Mouse (Mus musculus) midbrain, embryonic 11.5 days (tissue): ENCODE results near the gene Dbndd2. TPM values are rescaled to one million over a fixed set of nuclear protein-coding genes. Genes with fewer than 3 reads are reported as not detected.

Experiments used
- ATAC-seq: fragments of 200-750 bp; cut with Nextera tagmentation; 2 replicates; pipeline ENCODE4 v1.8.0; 2017; ENCODE audit warnings: moderate TSS enrichment, moderate library complexity; ENCODE audit not compliant: low FRiP score
- DNase-seq: peaks from one replicate; pipeline ENCODE4 v3.0.0; 2015; ENCODE audit warnings: low spot score; ENCODE audit errors: missing footprints
- H3K27ac ChIP-seq: fragments of 300-500 bp; sonication (generic); 2 replicates; pipeline ENCODE4 v1.5.1; 2014; ENCODE audit warnings: low read depth, low read length
- H3K27me3 ChIP-seq: fragments of 300-500 bp; sonication (generic); 2 replicates; pipeline ENCODE4 v1.6.1; 2014; ENCODE audit warnings: mild to moderate bottlenecking, low read length, moderate library complexity, mixed read lengths; ENCODE audit not compliant: control insufficient read depth, insufficient read depth
- H3K36me3 ChIP-seq: fragments of 300-500 bp; sonication (generic); 2 replicates; pipeline ENCODE4 v1.6.1; 2014; ENCODE audit warnings: mild to moderate bottlenecking, low read length, moderate library complexity, mixed read lengths; ENCODE audit not compliant: control insufficient read depth, insufficient read depth
- H3K4me1 ChIP-seq: fragments of 300-500 bp; sonication (generic); 2 replicates; pipeline ENCODE4 v1.6.1; 2014; ENCODE audit warnings: low read length; ENCODE audit not compliant: control insufficient read depth, insufficient read depth
- H3K4me2 ChIP-seq: fragments of 300-500 bp; sonication (generic); 2 replicates; pipeline ENCODE4 v1.6.1; 2014; ENCODE audit warnings: mild to moderate bottlenecking, moderate library complexity
- H3K4me3 ChIP-seq: fragments of 300-500 bp; sonication (generic); 2 replicates; pipeline ENCODE4 v1.5.1; 2014; ENCODE audit warnings: low read depth, low read length
- H3K9ac ChIP-seq: fragments of 300-500 bp; sonication (generic); 2 replicates; pipeline ENCODE4 v1.6.1; 2014; ENCODE audit warnings: low read length
- H3K9me3 ChIP-seq: fragments of 300-500 bp; sonication (generic); 2 replicates; pipeline ENCODE4 v1.6.1; 2016; ENCODE audit warnings: low read length; ENCODE audit not compliant: control insufficient read depth
- WGBS: fragments of 180-500 bp; shearing (Covaris S2); extraction: QIAGEN DNeasy Blood & Tissue Kit; methylation state at CpG from one replicate; pipeline ENCODE4 v1.1.7; 2014; 5-methylcytosine and 5-hydroxymethylcytosine counted together
- polyA plus RNA-seq: library from polyadenylated mRNA; unstranded; fragments of >200 nt; fragmentation: Nextera tagmentation; extraction: Ambion mirVana; gene quantifications from 2 replicates; pipeline ENCODE4 v1.2.1, GENCODE M21; 2014

The Dbndd2 gene
- polyA plus RNA-seq, 1 experiment from 2014 or later = 3.4 TPM

DNA sequence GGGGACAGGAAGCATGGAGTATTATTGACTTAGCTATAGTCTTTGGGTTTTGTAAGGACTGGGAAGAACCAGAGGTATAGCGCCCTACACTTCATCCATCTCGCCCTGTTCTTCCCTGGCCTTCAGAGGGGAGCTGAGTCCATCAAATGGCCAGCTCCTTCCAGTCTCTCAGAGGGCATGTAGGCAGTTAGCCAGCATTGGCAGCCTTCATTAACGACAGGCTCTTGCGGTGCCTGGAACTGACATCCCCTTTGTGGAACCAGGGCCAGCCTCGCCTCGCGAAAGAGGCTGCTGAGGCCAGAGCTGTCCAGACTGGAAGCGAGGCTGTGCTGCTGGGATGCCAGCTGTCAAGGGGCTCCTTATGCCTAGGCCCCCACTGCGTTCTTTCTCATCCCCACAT lies 1.9 kb downstream of the Dbndd2 start:
- DNase-seq (no peak), ATAC-seq (no peak)
- Histone ChIP-seq H3K36me3 (no peaks in the 10 kb centered on the region), H3K4me2 (no peak overlapping the region), H3K4me1 (peaks cover 9% of the 10 kb centered on the region), H3K4me3 (no peak overlapping the region), H3K9me3 (no peaks in the 10 kb centered on the region), H3K27ac (no peak overlapping the region), H3K9ac (no peak overlapping the region), H3K27me3 (peaks cover 20% of the 10 kb centered on the region)
- WGBS = 67% methylated on average over 9 of the region's 9 CpGs

DNA sequence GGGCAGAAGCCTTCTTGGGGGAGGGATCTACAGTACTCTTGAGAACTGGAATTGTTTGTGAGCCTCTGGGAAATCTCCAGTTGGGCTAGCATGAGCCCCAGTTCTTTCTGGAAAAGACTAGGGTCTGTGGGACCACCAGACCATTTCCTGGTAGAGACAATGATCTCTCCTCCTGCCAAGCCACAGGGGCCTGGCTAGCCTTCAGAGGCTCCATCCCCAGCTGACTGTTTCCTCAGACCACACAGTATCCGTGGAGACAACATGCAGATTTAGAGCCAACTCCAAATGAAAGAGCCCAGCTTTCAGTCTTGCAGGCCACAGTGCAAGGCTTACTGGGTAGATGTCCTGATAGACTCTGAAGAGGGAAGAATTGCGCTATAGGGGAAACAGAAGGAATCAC lies 8.2 kb downstream of the Dbndd2 start:
- WGBS = 43% methylated on average over 2 of the region's 2 CpGs
- H3K4me1 ChIP-seq = peaks cover 5% of the 10 kb centered on the region; the same call in 1 of the 2 replicates

DNA sequence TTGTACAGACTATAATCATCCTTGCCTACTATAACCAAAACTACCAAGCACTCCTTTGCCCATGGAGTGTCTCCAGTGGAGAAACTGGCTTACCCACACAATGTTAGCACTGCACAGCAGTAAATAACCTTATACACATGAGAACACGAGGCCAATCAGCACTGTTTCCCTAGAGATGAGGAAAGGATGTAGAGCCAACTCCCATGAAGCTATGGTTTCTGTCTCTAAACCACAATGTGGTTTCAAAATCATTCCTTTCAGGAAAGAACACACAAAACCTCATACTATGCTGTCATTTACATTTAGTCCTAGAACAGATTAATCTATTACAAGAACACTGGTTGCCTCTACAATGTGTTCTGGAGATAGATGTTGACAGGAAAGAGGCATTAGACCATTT lies 10.4 kb downstream of the Dbndd2 start:
- Histone ChIP-seq H3K4me1 (peaks cover 5% of the 10 kb centered on the region; the same call in 1 of the 2 replicates), H3K4me3 (no peak overlapping the region), H3K4me2 (no peak overlapping the region), H3K36me3 (peaks cover 2% of the 10 kb centered on the region; the same call in 1 of the 2 replicates), H3K9ac (no peak overlapping the region), H3K27ac (no peak overlapping the region), H3K9me3 (no peaks in the 10 kb centered on the region), H3K27me3 (no peaks in the 10 kb centered on the region)
- ATAC-seq (no peak), DNase-seq (no peak)
- 59% methylated on average over 1 of the region's 1 CpGs for WGBS

More for the DNA sequence above, 8.2 kb downstream of the Dbndd2 start:
- H3K36me3 ChIP-seq = no peaks in the 10 kb centered on the region
- no peaks in the 10 kb centered on the region for H3K27me3 ChIP-seq
- no peak overlapping the region for H3K27ac ChIP-seq
- no peak overlapping the region for H3K4me2 ChIP-seq
- no peak overlapping the region for H3K4me3 ChIP-seq
- no peaks in the 10 kb centered on the region for H3K9me3 ChIP-seq
- H3K9ac ChIP-seq = no peak overlapping the region
- no peak for ATAC-seq
- no peak for DNase-seq

DNA sequence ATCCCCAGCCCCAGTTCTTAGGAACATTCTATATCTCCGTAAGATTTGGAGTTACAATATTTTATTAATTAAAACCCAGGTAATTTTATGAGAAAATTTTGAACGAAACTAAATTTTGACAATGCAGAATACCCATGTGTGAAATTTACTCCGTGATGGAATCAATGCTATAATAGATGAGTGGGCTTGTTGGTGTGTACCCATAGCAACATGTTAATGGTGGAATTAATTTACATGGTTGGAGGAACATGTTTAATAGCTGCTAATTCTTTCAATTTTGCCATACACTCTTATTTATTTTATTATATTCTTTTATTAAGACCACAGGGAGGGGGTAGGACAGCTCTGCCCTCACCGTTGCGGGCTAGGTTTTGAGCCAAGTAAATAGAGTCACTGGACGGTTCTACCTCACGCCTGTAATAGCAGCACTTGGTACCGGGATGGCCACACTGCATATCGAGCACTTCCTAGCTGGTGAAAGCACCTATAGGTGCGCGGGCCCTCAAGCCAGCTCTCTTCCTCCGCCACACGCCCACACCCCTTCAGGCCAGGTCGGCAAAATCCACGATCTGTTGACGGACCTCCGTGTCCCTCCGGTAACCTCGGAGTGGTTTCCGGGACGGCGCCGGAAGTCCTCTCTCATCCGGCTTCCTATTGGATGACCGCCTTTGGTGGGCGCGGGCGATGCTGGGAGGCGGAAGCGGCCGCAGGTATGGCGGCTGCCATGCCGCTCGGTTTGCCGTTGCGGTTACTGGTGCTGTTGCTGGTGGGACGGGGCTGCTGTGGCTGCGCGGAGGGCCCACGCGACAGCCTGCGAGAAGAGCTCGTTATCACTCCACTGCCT lies 11.2 kb downstream of the Dbndd2 start, which contains the start of gene Pigt:
Pigt (plus strand) TSS at position 674 of the 844 bp plus-strand sequence.
- peak within 1 kb of the TSS; percentile 73 for H3K9ac ChIP-seq
- peak within 1 kb of the TSS; percentile 97 for H3K4me2 ChIP-seq
- ATAC-seq (peak; percentile 95), DNase-seq (peak; percentile 97)
- no peak within 1 kb of the TSS for H3K27ac ChIP-seq
- H3K4me1 ChIP-seq = peaks cover 5% of the 10 kb centered on the region; the same call in 1 of the 2 replicates
- H3K9me3 ChIP-seq = no peaks in the 10 kb centered on the region
- no peaks in the 10 kb centered on the region for H3K27me3 ChIP-seq
- H3K36me3 ChIP-seq = peaks cover 4% of the 10 kb centered on the region; the same call in 1 of the 2 replicates
- peak within 1 kb of the TSS; percentile 68 for H3K4me3 ChIP-seq
- 4% methylated on average over 43 of the region's 43 CpGs for WGBS

DNA sequence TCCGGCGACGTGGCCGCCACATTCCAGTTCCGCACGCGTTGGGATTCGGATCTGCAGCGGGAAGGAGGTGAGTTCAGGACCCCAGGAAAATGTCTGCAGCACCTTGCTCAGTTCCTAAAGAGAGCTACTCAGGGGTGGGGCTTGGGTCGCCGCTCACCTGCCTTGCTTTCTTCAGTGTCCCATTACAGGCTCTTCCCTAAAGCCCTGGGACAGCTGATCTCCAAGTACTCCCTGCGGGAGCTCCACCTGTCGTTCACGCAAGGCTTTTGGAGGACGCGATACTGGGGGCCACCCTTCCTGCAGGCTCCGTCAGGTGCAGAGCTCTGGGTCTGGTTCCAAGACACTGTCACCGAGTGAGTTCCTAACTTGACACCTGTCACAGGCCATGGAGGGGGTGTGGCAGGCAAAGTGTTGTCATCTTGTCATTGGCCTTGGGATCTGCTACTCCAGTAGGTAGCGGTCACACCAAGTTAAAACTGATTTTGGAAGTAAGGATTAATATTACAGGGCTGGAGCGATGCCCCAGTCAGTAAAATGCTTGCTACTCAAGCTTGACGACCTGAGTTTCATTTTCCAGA lies 11.9 kb downstream of the Dbndd2 start:
- Histone ChIP-seq H3K4me3 (peak overlapping the region; percentile 68), H3K9me3 (no peaks in the 10 kb centered on the region), H3K27ac (no peak overlapping the region), H3K27me3 (no peaks in the 10 kb centered on the region), H3K4me1 (peaks cover 5% of the 10 kb centered on the region; the same call in 1 of the 2 replicates), H3K4me2 (peak overlapping the region; percentile 97), H3K36me3 (peaks cover 8% of the 10 kb centered on the region; the same call in 1 of the 2 replicates), H3K9ac (peak overlapping the region; percentile 73)
- ATAC-seq (peak; percentile 15; the same call in 1 of the 2 replicates), DNase-seq (no peak)
- 6% methylated on average over 21 of the region's 21 CpGs for WGBS

DNA sequence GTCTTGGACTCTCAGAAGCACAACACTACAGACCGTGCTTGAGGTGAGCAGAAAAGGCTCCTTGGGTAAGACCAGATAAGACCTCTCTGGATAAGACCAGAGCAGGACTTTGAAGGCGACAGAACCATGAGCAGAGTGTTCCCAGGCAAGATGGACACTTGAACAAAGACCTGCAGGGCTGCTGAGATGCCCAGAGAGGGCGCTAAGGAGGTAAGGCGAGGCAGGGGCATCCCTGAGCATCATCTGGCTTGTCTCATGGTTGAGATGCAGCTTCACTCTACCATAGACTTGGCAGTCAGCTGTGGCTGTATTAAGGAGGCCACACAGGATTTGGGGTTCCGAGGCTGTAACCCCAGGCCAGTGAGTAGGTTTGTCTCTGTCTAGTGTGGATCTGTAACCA lies 13.4 kb downstream of the Dbndd2 start:
- H3K27me3 ChIP-seq = no peaks in the 10 kb centered on the region
- H3K4me1 ChIP-seq = peaks cover 5% of the 10 kb centered on the region; the same call in 1 of the 2 replicates
- H3K36me3 ChIP-seq = peaks cover 16% of the 10 kb centered on the region; the same call in 1 of the 2 replicates
- H3K9ac ChIP-seq = no peak overlapping the region
- H3K27ac ChIP-seq = no peak overlapping the region
- no peak for ATAC-seq
- DNase-seq = no peak
- H3K4me2 ChIP-seq = no peak overlapping the region
- H3K9me3 ChIP-seq = no peaks in the 10 kb centered on the region
- no peak overlapping the region for H3K4me3 ChIP-seq
- 65% methylated on average over 5 of the region's 5 CpGs for WGBS

DNA sequence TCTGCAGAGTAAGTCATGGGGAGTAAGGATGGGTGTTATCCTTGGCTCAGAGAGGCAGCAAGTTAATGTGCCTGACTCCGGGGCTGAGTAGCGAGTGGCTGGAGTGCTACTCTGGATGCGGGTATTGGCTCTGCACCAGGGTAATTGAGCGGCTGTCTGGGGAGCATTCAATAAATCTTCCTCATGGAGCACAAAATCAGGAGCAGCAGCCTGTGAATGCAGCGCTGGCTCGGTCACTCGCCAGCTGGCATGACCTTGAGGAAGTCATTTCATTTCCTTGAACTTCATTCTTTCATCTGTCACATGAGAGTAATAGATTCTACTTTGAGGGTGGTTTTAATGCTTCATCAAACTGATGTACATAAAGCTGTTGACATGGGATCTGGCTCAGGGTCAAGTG lies 14.6 kb downstream of the Dbndd2 start:
- Histone ChIP-seq H3K4me1 (peaks cover 5% of the 10 kb centered on the region; the same call in 1 of the 2 replicates), H3K4me2 (no peak overlapping the region), H3K4me3 (no peak overlapping the region), H3K36me3 (peaks cover 23% of the 10 kb centered on the region), H3K27me3 (no peaks in the 10 kb centered on the region), H3K9me3 (no peaks in the 10 kb centered on the region), H3K27ac (no peak overlapping the region), H3K9ac (no peak overlapping the region)
- DNase-seq = no peak
- ATAC-seq = no peak
- WGBS = 93% methylated on average over 7 of the region's 7 CpGs

DNA sequence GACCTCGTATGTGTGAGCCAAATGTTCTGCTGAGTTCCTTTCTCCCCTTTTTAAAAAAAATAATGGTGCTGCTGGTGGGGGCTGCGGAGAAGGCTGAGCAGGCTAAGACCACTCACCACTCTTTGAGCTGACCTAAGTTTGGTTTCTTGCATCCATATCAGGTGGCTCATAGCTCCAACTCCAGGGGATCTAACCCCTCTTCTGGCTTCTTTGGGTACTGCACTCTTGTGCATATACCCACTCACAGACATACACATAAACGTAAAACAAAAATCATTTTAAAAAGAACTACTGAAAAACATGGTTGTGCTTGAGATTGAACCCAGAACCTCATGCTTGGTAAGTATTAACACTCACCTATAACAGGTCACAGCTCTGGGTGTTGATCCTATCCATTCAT lies 19.0 kb downstream of the Dbndd2 start:
- no peak for DNase-seq

More for the DNA sequence above, 19.0 kb downstream of the Dbndd2 start:
- Histone ChIP-seq H3K27ac (no peak overlapping the region), H3K4me1 (no peaks in the 10 kb centered on the region), H3K9me3 (no peaks in the 10 kb centered on the region), H3K4me3 (no peak overlapping the region), H3K27me3 (no peaks in the 10 kb centered on the region), H3K36me3 (peaks cover 24% of the 10 kb centered on the region), H3K4me2 (no peak overlapping the region), H3K9ac (no peak overlapping the region)
- WGBS = 98% methylated on average over 3 of the region's 3 CpGs
- ATAC-seq = no peak
